Mouse (Mus musculus) right cerebral cortex, postnatal 36 days (tissue): ENCODE measurements at regions not wholly inside any gene's neighbourhood (a gene's known extent, or its start where the extent isn't known, plus 50 kb on each side); places are given as distances from the start of the nearest gene placed in this dataset.

Source experiments
- DNase-seq, 2 experiments: peaks; one replicate each; pipeline ENCODE4 v3.0.0; 2022; ENCODE audit warnings: low spot score in 2 of 2, mixed read lengths in 1 of 2

DNA sequence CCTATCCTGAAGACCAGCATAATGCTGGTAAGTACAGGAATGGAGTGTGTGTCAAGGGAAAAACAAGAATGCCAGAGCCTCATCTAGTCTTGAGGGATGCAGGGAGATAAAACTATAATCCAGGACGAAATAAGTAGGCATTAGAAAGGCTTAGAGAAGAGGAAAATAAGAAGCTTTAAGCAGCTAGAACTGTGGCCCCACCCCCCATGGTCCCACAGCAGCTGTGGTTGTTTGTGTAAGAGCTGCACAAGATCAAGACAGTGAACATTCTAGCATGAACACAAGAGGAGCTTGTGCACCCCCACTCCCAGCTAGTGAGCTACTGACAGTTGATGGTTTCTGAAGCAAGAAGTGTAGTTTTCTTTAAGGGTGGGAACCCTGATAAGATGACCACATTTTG, 315.9 kb downstream of the Tmem135 start:
- no peak for DNase-seq

DNA sequence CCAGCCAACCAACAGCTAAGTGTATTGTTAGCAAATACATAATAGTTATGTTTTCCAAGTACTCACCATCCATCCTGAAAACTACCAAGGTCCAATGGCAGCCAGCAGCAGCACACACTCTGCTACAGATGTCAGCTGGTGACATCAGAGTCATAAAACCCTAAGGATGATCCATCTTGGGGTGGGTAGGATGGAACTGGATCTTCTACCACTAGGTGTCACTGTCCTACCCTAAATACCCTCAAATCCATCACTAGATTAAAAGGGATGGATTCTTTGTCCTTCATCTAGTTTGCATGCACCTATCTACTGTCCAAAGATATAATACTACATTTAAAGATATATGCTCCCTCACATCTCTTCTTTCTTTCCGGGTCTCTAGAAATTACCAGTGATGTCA, 317.7 kb downstream of the Tmem135 start:
- peak in 1 of 2 experiments; percentile 4 for DNase-seq

GRCm38 (mm10) chr7:89073939-89074690, 329.9 kb downstream of the Tmem135 start:
- DNase-seq: no peak

DNA sequence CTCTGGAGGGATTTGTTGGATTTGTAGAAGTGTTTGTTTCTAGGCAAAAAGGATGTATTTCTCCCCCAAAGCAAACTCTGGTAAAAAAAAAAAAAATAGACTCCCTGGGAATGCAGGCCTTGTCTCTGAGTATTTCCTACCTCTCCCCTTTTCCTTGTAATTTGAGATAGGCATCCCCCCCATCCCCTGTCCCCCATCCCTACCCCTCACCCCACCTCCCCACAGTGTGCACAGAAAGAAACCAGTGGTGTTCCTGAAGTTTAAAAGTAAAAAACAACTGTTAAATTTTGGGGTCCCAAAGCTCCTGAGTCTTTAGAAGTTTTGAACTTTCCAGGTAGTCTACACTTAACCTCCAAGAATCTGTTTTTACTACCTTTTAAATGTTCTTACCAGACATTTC, 334.0 kb downstream of the Tmem135 start:
- DNase-seq: no peak

GRCm38 (mm10) chr7:89064462-89064861, 339.6 kb downstream of the Tmem135 start:
- no peak for DNase-seq

DNA sequence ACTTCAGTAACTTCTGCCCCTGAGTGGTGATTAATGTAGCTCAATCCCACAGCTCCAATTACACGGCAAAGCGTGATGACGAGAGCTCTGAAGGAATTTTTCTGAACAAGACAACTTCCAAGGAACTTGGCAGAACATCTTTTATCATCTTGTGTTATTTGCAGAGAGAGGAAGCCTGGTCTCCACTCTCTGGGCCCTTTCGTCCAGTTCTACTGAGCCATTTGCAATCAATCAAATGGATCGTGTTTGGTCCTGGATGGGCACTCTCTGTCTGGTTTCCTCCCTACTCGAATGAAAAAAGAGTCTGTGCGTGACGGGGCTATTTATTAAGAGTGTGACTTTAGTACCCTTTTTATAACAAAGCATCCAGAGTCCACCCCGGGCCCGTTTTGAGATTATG, 340.4 kb downstream of the Tmem135 start:
- DNase-seq: no peak

GRCm38 (mm10) chr7:89054494-89054893, 349.5 kb downstream of the Tmem135 start:
- DNase-seq: no peak

DNA sequence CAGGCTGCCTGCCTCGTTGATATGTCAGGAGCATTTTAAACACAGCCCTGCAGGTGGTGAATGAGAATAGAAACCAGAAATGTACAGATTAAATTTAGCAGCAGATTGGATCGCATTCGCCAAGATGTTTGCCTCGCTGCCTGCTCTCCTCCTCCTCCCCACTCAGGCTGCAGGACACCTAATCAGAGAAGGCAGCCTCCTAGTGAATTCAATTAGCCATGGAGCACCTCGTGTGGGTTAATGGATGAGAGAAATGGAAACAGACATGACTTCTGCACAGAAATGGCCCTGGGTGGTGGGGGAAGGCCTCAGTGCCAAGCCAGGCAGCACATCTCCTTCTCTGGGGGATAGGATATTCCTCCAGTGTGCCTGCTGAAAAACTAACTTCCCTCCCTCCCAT, 352.8 kb downstream of the Tmem135 start:
- DNase-seq: peak; percentile 18 to 36

DNA sequence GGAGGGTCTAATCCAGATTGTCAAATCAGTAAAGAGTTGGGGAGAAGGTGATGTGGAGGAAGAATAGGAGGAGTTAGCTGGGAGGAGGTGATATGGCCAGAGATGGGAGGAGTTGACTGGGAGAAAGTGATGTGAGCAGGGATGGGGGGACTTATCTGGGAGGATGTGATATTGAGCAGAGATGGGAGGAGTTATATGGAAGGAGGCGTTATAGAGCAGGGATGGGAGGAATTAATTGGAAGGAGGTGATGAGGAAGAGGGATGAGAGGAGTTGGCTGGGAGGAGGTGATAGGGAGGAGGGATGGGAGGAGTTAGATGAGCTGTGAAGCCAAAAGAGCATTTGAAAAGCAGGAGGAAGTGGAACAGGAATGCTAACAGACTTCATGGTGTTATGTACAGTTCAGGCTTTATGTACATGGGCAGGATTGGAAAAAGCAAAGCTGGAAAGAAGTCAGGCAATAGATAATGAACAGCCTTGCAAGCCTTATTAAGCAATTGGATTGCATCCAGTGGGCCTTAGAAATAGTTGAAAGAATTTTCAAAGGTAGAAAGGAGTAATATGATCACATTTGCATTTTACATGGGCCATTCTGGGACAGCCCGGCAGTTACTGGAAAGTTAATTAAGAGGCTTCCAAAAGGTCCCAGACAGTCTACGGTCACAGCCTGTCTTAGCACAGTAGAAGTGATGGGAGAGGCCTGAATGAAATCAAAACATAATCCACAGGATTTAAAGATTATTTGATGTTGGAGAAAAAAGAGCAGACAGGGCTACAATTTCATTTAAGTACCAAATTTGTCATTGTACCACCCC, 357.4 kb downstream of the Tmem135 start:
- DNase-seq: no peak

DNA sequence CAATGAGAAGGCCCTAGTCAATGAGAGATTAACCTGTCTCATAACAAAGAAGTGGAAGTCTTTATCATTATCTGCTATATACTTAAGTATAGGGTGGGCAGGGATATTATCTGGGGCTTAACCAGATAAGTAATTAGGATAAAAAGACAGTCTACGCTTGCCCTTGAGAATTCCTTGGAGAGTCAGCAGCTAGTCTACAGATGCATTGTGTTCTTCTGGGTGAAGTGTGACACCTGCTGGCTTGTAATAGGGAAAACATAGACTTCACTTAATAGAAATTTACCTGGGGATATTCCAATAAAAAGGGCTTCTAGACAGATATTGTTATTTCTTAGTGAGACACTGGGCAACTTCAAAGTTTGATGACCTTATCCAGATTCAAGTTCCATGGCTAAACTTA, 361.0 kb downstream of the Tmem135 start:
- no peak for DNase-seq

DNA sequence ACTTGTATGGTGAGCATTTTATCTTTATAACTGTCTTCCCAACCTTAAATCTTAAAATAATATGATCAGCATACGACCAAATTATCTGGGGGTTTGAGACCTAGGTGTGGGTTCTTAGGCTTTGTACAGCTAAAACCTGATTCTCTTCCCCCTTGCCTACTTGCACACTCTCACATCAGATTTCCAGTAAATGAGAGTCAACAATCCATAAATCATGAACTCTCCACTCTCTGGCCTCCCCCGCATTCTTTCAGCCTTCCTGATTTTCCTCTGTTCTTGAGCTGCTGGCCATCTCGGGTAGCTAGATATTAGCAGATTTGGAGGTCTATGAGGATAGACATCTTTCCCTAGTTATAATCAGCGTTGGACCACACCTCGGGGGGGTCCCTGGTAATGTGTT, 362.7 kb downstream of the Tmem135 start:
- no peak for DNase-seq

DNA sequence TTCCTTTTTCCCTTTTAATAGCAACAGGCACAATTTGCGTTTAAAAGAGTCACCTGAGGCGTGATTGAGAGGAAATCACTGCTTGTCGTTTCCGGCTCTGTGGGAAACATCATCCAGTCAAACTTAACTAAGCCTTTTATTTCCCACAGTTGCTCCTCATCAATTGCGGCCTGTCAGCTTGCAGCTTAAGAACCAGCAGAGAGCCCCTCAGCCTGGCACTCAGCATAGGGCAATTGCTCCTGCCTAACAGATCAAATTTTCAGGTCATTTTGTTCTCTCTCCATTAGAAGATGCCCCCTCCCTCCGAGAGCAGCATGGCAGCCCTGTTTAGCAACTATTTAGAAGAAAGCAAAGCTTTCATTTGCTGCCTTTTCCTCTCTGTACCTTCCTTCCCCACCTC, 363.9 kb downstream of the Tmem135 start:
- DNase-seq: no peak

DNA sequence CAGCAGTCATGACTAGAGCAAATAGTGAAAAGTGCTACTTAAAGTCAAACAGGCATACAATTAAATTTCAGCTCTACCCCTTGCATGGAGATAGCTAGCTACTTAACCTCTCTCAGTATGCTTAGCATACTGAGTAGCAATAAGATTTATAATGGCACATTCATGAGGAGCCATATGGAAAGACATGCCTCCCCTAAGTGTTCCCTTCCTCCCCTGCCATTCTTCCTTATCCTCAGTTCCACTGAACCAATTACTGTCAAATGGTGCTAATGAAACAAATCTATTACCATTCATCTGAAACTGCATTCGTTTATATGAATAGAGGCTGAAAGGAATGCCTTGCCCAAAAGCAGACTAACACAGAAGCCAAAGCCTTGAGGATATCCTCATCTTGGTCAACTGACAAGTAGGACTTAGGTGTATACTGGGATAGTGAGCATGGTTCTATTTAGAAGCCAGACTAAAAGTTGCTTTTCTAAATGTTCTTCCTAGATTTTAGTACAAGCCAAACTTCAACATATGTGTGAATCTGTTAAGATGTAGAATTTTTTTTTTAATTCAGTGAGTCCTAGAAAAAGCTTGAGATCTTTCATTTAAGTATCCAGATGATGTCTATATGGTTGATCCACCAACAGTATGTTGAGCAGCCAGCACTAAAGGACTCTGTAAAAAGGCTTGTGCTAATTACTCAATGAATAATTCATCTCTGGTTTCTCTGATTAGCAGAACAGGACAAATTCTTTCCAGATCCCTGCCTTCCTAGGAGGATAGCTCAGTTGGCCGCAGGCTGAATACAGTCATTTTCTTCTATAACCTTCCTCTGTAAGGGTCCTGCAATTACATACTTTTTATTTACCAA, 368.7 kb downstream of the Tmem135 start:
- no peak for DNase-seq

DNA sequence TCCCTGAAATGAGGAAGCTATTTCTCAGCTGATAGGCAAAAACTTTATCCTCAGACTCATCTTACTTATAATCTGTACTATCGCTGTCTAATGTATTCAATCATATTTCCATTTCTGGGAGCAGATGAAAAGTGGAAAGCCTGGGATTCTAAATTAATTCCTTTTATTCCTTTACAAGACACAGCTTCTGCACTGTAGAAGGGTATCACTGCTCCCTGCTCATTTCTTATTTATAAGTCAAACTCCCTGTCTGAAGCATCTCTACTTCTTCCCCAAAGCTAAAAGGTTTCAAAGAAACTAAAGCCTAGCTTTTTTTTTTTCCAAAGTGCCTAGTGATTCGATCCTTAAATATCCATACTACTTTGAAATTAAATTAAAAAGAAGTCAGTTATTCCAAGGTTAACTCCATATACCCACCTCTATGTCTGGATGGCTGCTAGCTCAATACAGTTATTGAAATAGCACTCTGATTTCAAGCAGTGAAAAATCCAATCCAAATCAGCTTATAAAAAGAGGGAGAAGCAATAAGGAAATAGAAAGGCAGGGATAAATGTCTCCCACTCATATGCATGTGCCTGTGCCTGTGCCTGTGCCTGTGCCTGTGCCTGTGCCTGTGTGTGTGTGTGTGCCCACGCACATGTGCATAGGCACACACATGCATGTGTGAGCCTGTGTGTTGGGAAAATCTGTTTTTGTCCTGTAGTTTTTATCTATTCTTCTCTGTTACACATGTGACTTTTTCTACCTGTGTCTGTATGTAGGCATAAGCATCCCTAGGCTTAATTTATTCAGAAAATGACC, 380.6 kb downstream of the Tmem135 start:
- DNase-seq: no peak

DNA sequence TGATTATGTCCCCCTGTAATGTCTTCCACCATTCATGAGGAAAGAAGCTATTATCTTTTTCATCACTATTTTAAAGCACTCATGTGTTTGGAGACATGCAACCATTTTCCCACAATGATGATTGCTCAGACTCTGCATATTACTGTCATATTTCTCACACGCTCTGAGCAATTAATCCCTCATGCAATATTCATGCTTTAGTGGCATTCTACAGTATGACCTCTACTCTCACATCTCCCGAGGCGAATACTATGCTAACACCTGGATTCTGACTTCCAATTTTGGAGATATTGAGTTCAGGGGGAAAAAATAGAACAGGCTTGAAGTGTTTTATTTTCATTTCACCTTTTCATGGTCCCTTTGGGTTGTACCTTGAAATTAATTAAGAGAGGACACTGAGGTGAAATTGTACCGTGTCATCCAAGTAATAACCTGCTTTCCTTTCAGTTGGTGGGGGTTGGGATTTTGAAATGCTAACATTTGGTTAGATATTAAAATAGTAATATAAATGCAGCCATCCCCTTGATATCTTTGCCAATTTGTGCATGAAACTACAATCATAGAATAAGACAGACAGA, 405.1 kb downstream of the Tmem135 start:
- DNase-seq: no peak

DNA sequence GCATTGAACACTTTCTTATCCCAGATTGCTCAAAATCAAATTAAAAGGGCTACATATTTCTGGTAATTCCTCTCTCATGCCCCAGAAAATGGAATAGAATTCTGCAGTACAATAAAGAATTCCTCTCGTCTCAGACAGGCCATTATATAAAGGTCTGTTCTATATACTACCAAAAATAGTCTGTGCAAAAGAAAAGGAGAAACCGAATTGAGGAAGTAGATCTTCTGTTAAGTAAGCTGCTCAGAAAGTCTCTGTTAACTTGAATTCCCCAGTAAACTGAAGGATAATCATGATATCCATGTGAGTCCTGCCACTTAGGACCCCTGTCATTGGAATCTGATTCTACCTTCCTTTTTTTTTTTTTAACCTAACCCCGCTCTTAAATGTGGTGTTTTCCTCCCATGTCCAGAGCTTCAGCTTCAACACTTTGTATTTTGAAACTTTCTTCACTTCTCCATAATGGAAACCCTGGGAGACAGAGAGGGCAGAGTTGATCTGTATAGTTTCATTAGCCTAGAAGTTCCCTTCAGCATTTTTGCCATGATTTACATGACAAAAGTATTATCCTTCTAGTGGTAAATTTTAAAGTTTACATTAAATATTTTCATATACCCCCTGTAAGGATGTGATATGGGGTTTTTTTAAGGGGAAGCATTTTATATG, 406.1 kb downstream of the Tmem135 start:
- no peak for DNase-seq

GRCm38 (mm10) chr7:88974436-88974835, 429.6 kb downstream of the Tmem135 start:
- DNase-seq: no peak

GRCm38 (mm10) chr7:88960841-88961240, 443.2 kb downstream of the Tmem135 start:
- DNase-seq: no peak

GRCm38 (mm10) chr7:88960190-88960589, 443.8 kb downstream of the Tmem135 start:
- DNase-seq: no peak

GRCm38 (mm10) chr7:88959332-88960124, 444.5 kb downstream of the Tmem135 start:
- no peak for DNase-seq
